Mouse (Mus musculus): ENCODE measurements at regions not wholly inside any gene's neighbourhood (a gene's known extent, or its start where the extent isn't known, plus 50 kb on each side); places are given as distances from the start of the nearest gene placed in this dataset.

DNA sequence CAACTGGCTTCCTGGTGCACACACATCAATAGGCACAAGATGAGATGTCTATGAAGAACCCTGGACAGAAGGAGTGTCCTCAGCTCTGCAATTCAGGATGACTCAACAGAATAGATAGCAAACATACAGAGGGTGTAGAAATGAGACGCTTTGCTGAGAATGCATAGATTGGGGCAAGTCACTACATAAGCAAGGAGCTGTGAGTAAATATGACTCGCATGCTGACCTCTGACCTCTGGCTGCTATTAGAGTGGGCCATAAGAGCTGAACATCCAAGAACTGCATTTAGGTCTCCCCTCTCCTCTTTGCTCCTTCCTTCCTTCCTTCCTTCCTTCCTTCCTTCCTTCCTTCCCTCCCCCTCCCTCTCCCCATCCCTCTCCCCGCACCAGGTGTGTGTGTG, 221.0 kb upstream of the Foxq1 start:
- no peak overlapping the region for H3K4me2 ChIP-seq (ENCODE audit: low read depth, low read length, poor library complexity, severe bottlenecking)
- TF ChIP-seq CTCF (IDR thresholded peaks at IDR 0.05): no peak
- no peak overlapping the region for H3K4me3 ChIP-seq (ENCODE audit: low read depth, low read length)
- DNase-seq (ENCODE audit: low spot score) (no peak), ATAC-seq (ENCODE audit: low FRiP score) (no peak)
- 97% methylated on average over 3 of the region's 3 CpGs for WGBS
- no peak overlapping the region for H3K27ac ChIP-seq (ENCODE audit: low read depth, low read length)
- no peaks in the 10 kb centered on the region for H3K9me3 ChIP-seq (ENCODE audit: low read length)
- H3K4me1 ChIP-seq (ENCODE audit: insufficient read depth, low read length): no peaks in the 10 kb centered on the region
- H3K27me3 ChIP-seq (ENCODE audit: insufficient read depth, low read length): no peaks in the 10 kb centered on the region
- H3K9ac ChIP-seq (replicated peaks; ENCODE audit: low read length, poor library complexity, severe bottlenecking): no peak overlapping the region
- no peaks in the 10 kb centered on the region for H3K36me3 ChIP-seq (ENCODE audit: insufficient read depth, low read length)

DNA sequence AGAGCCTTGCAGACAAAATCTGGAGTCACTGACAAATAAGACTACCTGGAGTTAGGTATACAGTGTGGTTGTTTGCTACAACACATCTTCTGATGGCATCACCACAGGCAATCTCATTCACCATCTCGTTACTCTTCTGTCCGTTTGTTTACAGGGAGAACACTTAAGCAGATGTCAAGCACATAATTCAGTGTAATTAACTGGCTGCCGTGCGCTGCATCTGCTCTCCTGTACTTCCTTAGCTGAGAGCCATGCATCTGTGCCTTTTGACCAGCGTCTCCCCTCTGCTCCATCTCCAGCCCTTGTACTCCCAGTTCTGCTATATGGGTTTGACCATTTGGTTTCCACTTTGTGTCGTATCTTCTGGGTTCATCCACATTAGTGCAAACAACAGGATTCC, 218.3 kb upstream of the Foxq1 start:
- Histone ChIP-seq H3K9me3 (ENCODE audit: low read length) (no peaks in the 10 kb centered on the region), H3K36me3 (ENCODE audit: insufficient read depth, low read length) (no peaks in the 10 kb centered on the region), H3K4me2 (ENCODE audit: low read depth, low read length, poor library complexity, severe bottlenecking) (no peak overlapping the region), H3K27me3 (ENCODE audit: insufficient read depth, low read length) (no peaks in the 10 kb centered on the region), H3K4me3 (ENCODE audit: low read depth, low read length) (no peak overlapping the region), H3K27ac (ENCODE audit: low read depth, low read length) (no peak overlapping the region), H3K9ac (replicated peaks; ENCODE audit: low read length, poor library complexity, severe bottlenecking) (no peak overlapping the region), H3K4me1 (ENCODE audit: insufficient read depth, low read length) (no peaks in the 10 kb centered on the region)
- DNase-seq (ENCODE audit: low spot score) (peak; percentile 12), ATAC-seq (ENCODE audit: low FRiP score) (no peak)
- TF ChIP-seq CTCF (IDR thresholded peaks at IDR 0.05): no peak
- 79% methylated on average over 6 of the region's 6 CpGs for WGBS

DNA sequence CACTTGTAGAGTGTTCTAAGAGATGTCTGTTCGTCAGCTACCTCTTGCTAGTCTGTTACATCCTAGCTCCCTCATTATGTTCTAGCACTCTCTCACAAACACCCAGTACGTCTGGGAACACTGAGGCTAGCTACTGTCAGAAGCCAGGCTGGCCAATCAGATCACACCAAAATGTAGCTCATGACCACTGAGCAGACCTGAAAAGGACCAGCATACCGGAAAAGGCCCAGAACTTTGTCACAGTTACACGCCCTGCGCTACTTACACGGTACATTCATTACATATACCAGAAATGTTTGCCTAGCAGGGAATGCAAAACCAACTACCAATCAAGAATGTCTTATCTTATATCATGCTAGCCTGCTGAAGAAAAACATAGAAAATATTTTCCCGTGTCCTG, 216.5 kb upstream of the Foxq1 start:
- WGBS: 93% methylated on average over 7 of the region's 7 CpGs

DNA sequence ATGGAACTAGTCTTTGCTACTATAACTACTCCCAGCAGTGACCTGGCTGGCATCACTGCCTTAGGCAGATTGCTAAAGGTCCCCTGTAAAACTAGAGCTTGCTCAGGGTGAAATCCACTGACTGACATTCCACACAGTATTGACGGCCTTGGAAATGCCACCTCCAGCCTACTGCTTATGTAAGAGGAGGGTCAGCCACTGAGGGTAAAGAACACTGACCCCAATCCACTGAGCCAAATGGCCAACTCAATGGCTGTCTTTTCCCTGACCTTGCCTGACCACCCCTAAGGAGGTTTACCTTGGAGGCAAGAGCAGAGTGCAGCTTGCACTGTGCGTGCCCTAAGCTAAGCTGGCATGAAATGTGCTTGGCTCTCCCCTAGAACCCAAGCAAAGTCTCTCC, 216.0 kb upstream of the Foxq1 start:
- no peak for TF ChIP-seq CTCF (IDR thresholded peaks at IDR 0.05)
- Histone ChIP-seq H3K4me2 (ENCODE audit: low read depth, low read length, poor library complexity, severe bottlenecking) (no peak overlapping the region), H3K9ac (replicated peaks; ENCODE audit: low read length, poor library complexity, severe bottlenecking) (no peak overlapping the region), H3K36me3 (ENCODE audit: insufficient read depth, low read length) (no peaks in the 10 kb centered on the region), H3K4me1 (ENCODE audit: insufficient read depth, low read length) (no peaks in the 10 kb centered on the region), H3K27me3 (ENCODE audit: insufficient read depth, low read length) (no peaks in the 10 kb centered on the region), H3K27ac (ENCODE audit: low read depth, low read length) (no peak overlapping the region), H3K4me3 (ENCODE audit: low read depth, low read length) (no peak overlapping the region), H3K9me3 (ENCODE audit: low read length) (no peaks in the 10 kb centered on the region)
- DNase-seq (ENCODE audit: low spot score) (no peak), ATAC-seq (ENCODE audit: low FRiP score) (no peak)
- 95% methylated on average over 2 of the region's 2 CpGs for WGBS

More for the DNA sequence above, 216.5 kb upstream of the Foxq1 start:
- Histone ChIP-seq H3K4me2 (ENCODE audit: low read depth, low read length, poor library complexity, severe bottlenecking) (no peak overlapping the region), H3K4me3 (ENCODE audit: low read depth, low read length) (no peak overlapping the region), H3K9ac (replicated peaks; ENCODE audit: low read length, poor library complexity, severe bottlenecking) (no peak overlapping the region), H3K4me1 (ENCODE audit: insufficient read depth, low read length) (no peaks in the 10 kb centered on the region), H3K27me3 (ENCODE audit: insufficient read depth, low read length) (no peaks in the 10 kb centered on the region), H3K9me3 (ENCODE audit: low read length) (no peaks in the 10 kb centered on the region), H3K27ac (ENCODE audit: low read depth, low read length) (no peak overlapping the region), H3K36me3 (ENCODE audit: insufficient read depth, low read length) (no peaks in the 10 kb centered on the region)
- no peak for TF ChIP-seq CTCF (IDR thresholded peaks at IDR 0.05)
- ATAC-seq (ENCODE audit: low FRiP score): no peak
- DNase-seq (ENCODE audit: low spot score): no peak

- Histone ChIP-seq H3K9ac (replicated peaks; ENCODE audit: low read length, poor library complexity, severe bottlenecking) (no peak overlapping the region), H3K4me1 (ENCODE audit: insufficient read depth, low read length) (no peaks in the 10 kb centered on the region), H3K4me2 (ENCODE audit: low read depth, low read length, poor library complexity, severe bottlenecking) (no peak overlapping the region), H3K9me3 (ENCODE audit: low read length) (no peaks in the 10 kb centered on the region), H3K27ac (ENCODE audit: low read depth, low read length) (no peak overlapping the region), H3K27me3 (ENCODE audit: insufficient read depth, low read length) (no peaks in the 10 kb centered on the region), H3K36me3 (ENCODE audit: insufficient read depth, low read length) (no peaks in the 10 kb centered on the region), H3K4me3 (ENCODE audit: low read depth, low read length) (no peak overlapping the region)
- WGBS: 87% methylated on average over 7 of the region's 7 CpGs
- no peak for TF ChIP-seq CTCF (IDR thresholded peaks at IDR 0.05)
- no peak for DNase-seq (ENCODE audit: low spot score)
- ATAC-seq (ENCODE audit: low FRiP score): no peak
Measured at GRCm38 (mm10) chr13:31340363-31340948, 215.5 kb upstream of the Foxq1 start.

GRCm38 (mm10) chr13:31341282-31342100, 214.4 kb upstream of the Foxq1 start:
- no peak overlapping the region for H3K27ac ChIP-seq (ENCODE audit: low read depth, low read length)
- no peaks in the 10 kb centered on the region for H3K27me3 ChIP-seq (ENCODE audit: insufficient read depth, low read length)
- no peak overlapping the region for H3K9ac ChIP-seq (replicated peaks; ENCODE audit: low read length, poor library complexity, severe bottlenecking)
- no peak for ATAC-seq (ENCODE audit: low FRiP score)
- no peaks in the 10 kb centered on the region for H3K36me3 ChIP-seq (ENCODE audit: insufficient read depth, low read length)
- no peaks in the 10 kb centered on the region for H3K9me3 ChIP-seq (ENCODE audit: low read length)
- no peak overlapping the region for H3K4me2 ChIP-seq (ENCODE audit: low read depth, low read length, poor library complexity, severe bottlenecking)
- peak; percentile 5 for DNase-seq (ENCODE audit: low spot score)
- 80% methylated on average over 15 of the region's 15 CpGs for WGBS
- H3K4me3 ChIP-seq (ENCODE audit: low read depth, low read length): no peak overlapping the region
- no peak for TF ChIP-seq CTCF (IDR thresholded peaks at IDR 0.05)
- no peaks in the 10 kb centered on the region for H3K4me1 ChIP-seq (ENCODE audit: insufficient read depth, low read length)

Data from midbrain, postnatal 0 days (tissue).